16 mouse cellular contexts compared by ENCODE assay signal in genomic region chr8:11341111-11341566, GRCm38 (mm10). TPM values are rescaled to one million over a fixed set of nuclear protein-coding genes. Genes with fewer than 3 reads are reported as not detected.
DNase-seq lines count a peak whose midpoint lies in the region; ATAC-seq lines count a peak whose summit lies in the region.
"Had no signal": no experiment of that assay in that cellular context is flagged by ENCODE, and none has a peak within 500 bp of the region (broad histone marks: within the 10 kb centered on the region; RNA-seq: fewer than 3 reads in every experiment).

No protein-coding gene starts in this region.

- H3K36me3 ChIP-seq in heart, embryonic 12.5 days: 0 out of 2 replicates have a peak, but pooled peaks cover 4% of the 10 kb centered on the region
- H3K36me3 ChIP-seq in lung, embryonic 16.5 days (ENCODE audit: control insufficient read depth, insufficient read depth, low read length): no peaks in the 10 kb centered on the region
- H3K36me3 ChIP-seq in heart, embryonic 14.5 days (ENCODE audit: control insufficient read depth, insufficient read depth, low read length): no peaks in the 10 kb centered on the region
- H3K36me3 ChIP-seq: hindbrain, embryonic 10.5 days; limb, embryonic 10.5 days had no signal

- 0 out of 2 replicates have a peak overlapping the region, but pooled peaks have one; percentile 11 for H3K9ac ChIP-seq in heart, embryonic 12.5 days
- no peak overlapping the region for H3K9ac ChIP-seq in lung, embryonic 16.5 days (ENCODE audit: low read length)
- no peak overlapping the region; the same call in 1 of the 2 replicates for H3K9ac ChIP-seq in heart, embryonic 14.5 days (ENCODE audit: low read length)
- H3K9ac ChIP-seq: liver, embryonic 14.5 days had no signal

- 43% methylated on average over 3 of the region's 3 CpGs for WGBS in heart, embryonic 12.5 days
- 48% methylated on average over 3 of the region's 3 CpGs for WGBS in lung, embryonic 16.5 days
- 51% methylated on average over 3 of the region's 3 CpGs for WGBS in heart, embryonic 14.5 days

- H3K4me2 ChIP-seq in heart, embryonic 12.5 days: no peak overlapping the region
- no peak overlapping the region for H3K4me2 ChIP-seq in lung, embryonic 16.5 days (ENCODE audit: low read depth, low read length)
- H3K4me2 ChIP-seq in heart, embryonic 14.5 days (ENCODE audit: low read length): no peak overlapping the region

- intact Hi-C loops in heart, postnatal 10 days (cut with DNase I): no loop called here

- 0 out of 2 replicates have a peak, but pooled peaks cover 3% of the 10 kb centered on the region for H3K9me3 ChIP-seq in heart, embryonic 12.5 days (replicated peaks)
- H3K9me3 ChIP-seq in lung, embryonic 16.5 days (ENCODE audit: control insufficient read depth, low read length): no peaks in the 10 kb centered on the region
- H3K9me3 ChIP-seq in heart, embryonic 14.5 days (ENCODE audit: control insufficient read depth, low read length): no peaks in the 10 kb centered on the region
- H3K9me3 ChIP-seq: hindbrain, embryonic 10.5 days; limb, embryonic 10.5 days had no signal

- H3K4me3 ChIP-seq in heart, embryonic 12.5 days: no peak overlapping the region
- H3K4me3 ChIP-seq in lung, embryonic 16.5 days (ENCODE audit: low read length): no peak overlapping the region
- H3K4me3 ChIP-seq in heart, embryonic 14.5 days (ENCODE audit: control insufficient read depth in 1 of 2, insufficient read depth in 1 of 2, low read depth in 1 of 2, low read length in 2 of 2): no peak overlapping the region
- H3K4me3 ChIP-seq: hindbrain, embryonic 10.5 days; limb, embryonic 10.5 days had no signal

- H3K4me1 ChIP-seq in heart, embryonic 12.5 days (replicated peaks): peaks cover 74% of the 10 kb centered on the region
- H3K4me1 ChIP-seq in lung, embryonic 16.5 days (replicated peaks; ENCODE audit: control insufficient read depth, insufficient read depth, low read length): peaks cover 16% of the 10 kb centered on the region
- peaks cover 36 to 65% of the 10 kb centered on the region in 2 experiments for H3K4me1 ChIP-seq in heart, embryonic 14.5 days (ENCODE audit: control insufficient read depth in 2 of 2, insufficient read depth in 2 of 2, low read length in 2 of 2)

- no peak for DNase-seq in heart, postnatal 10 days
- no peak for DNase-seq in lung, postnatal 10 days
- DNase-seq in yolk sac, embryonic 10.5 days (ENCODE audit: low spot score): no peak
- DNase-seq: cerebellum, adult 9-11 months; retina, postnatal 1 day; thymus, postnatal 14 days had no signal

- ATAC-seq in heart, embryonic 12.5 days (ENCODE audit: insufficient number of reproducible peaks, low FRiP score): no peak
- ATAC-seq in lung, embryonic 16.5 days (ENCODE audit: low read depth): no peak
- no peak for ATAC-seq in heart, embryonic 14.5 days (ENCODE audit: insufficient number of reproducible peaks, insufficient read depth, low FRiP score, low read depth)
- peak; percentile 72 for ATAC-seq in monocyte, adult 5-6 weeks (replicated peaks; ENCODE audit: insufficient number of reproducible peaks, low FRiP score, low TSS enrichment, poor library complexity, severe bottlenecking)
- ATAC-seq in cerebellum, adult (ENCODE audit: insufficient number of reproducible peaks, low FRiP score, low TSS enrichment): no peak
- ATAC-seq: forebrain, embryonic 14.5 days had no signal

- peak overlapping the region; percentile 40; the same call in 1 of the 2 replicates for H3K27ac ChIP-seq in heart, embryonic 12.5 days (ENCODE audit: poor library complexity, severe bottlenecking)
- peak overlapping the region; percentile 49 for H3K27ac ChIP-seq in lung, embryonic 16.5 days (ENCODE audit: low read length)
- peak overlapping the region; percentile 20 to 48; a peak in 3 of 4 replicates for H3K27ac ChIP-seq in heart, embryonic 14.5 days (replicated peaks in 1 of 2; ENCODE audit: control insufficient read depth in 1 of 2, insufficient read depth in 1 of 2, low read depth in 2 of 2, low read length in 2 of 2)
- H3K27ac ChIP-seq: liver, embryonic 14.5 days had no signal

- no peaks in the 10 kb centered on the region for H3K27me3 ChIP-seq in heart, embryonic 12.5 days (replicated peaks)
- no peaks in the 10 kb centered on the region for H3K27me3 ChIP-seq in lung, embryonic 16.5 days (ENCODE audit: control insufficient read depth, insufficient read depth, low read depth, low read length)
- H3K27me3 ChIP-seq in heart, embryonic 14.5 days (ENCODE audit: control insufficient read depth, insufficient read depth, low read length): no peaks in the 10 kb centered on the region

RNA-seq across cellular contexts. Expression of gene Col4a1, which starts 28.5 kb away (rescaled TPM):
- 240 and 249 TPM in 2 replicates for polyA plus RNA-seq in heart, embryonic 12.5 days (2016; fragmentation: Nextera tagmentation; extraction: Ambion mirVana)
- total RNA-seq in heart, postnatal 10 days (2021): 1,000 to 10,000 TPM; 1,260 to 1,378 TPM
- 368 and 370 TPM in 2 replicates for polyA plus RNA-seq in lung, embryonic 16.5 days (2015; fragmentation: Nextera tagmentation; extraction: Ambion mirVana)
- polyA plus RNA-seq in heart, embryonic 14.5 days (2014; fragmentation: Nextera tagmentation; extraction: Ambion mirVana): 250 and 253 TPM in 2 replicates
- total RNA-seq in monocyte, adult 5-6 weeks (2017): 1.5 to 5.7 TPM (median 2.8 TPM) in 3 replicates
- total RNA-seq: MEL had no signal

RNA-seq across cellular contexts. Expression of gene Col4a2, which starts 28.5 kb away (rescaled TPM):
- polyA plus RNA-seq in heart, embryonic 12.5 days (2016; fragmentation: Nextera tagmentation; extraction: Ambion mirVana): 117 and 129 TPM in 2 replicates
- 100 to 1,000 TPM; 697 to 713 TPM for total RNA-seq in heart, postnatal 10 days (2021)
- 113 and 117 TPM in 2 replicates for polyA plus RNA-seq in lung, embryonic 16.5 days (2015; fragmentation: Nextera tagmentation; extraction: Ambion mirVana)
- 77.7 and 80.3 TPM in 2 replicates for polyA plus RNA-seq in heart, embryonic 14.5 days (2014; fragmentation: Nextera tagmentation; extraction: Ambion mirVana)
- total RNA-seq in monocyte, adult 5-6 weeks (2017): 1.7 to 5.2 TPM (median 3.4 TPM) in 3 replicates
